Mouse (Mus musculus) kidney, adult 2 months (tissue): ENCODE measurements around the gene Rgl3.

Experiments
- CTCF ChIP-seq: fragments of 200-500 bp; conservative IDR thresholded peaks from 2 replicates; pipeline ENCODE4 v1.5.1; 2011; ENCODE audit warnings: low read depth, mild to moderate bottlenecking, control low read depth, low read length, moderate library complexity, mixed read lengths; ENCODE audit not compliant: insufficient read depth, insufficient read length
- POLR2A ChIP-seq: fragments of 200-500 bp; IDR thresholded peaks from one replicate; pipeline ENCODE4 v1.6.1; 2011; ENCODE audit warnings: low read depth, low read length, control low read depth

DNA sequence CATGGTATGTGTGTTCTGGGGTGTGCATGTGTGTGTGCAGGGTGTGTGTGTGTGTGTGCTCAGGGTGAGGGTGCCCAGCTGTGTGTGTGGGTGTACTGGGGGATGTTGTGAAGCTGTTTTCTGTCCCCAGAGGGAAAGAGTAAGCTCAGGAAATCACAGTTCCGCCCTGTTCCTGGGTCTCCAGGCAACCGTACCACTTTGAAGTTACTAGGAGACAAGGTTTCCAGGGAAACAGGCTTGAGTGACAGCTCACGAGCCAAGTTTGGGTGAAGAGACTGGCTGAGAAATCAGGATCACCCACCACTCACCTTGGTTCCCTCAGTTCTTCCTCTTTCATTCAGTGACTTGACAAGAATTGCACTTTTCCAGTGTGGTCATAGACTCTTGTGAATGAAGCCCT is 35.6 kb downstream of the Rgl3 start:
- TF ChIP-seq CTCF (no peak), POLR2A (no peak)
